Mouse (Mus musculus) midbrain, embryonic 11.5 days (tissue): ENCODE measurements around the gene Defa20. TPM values are rescaled to one million over a fixed set of nuclear protein-coding genes. Genes with fewer than 3 reads are reported as not detected.
"Not testable (repeated sequence)": the region's sequence is repeated elsewhere in the genome, so short reads cannot be mapped to it uniquely, and the experiment has no call there.

ENCODE experiments used
- ATAC-seq: fragments of 200-750 bp; cut with Nextera tagmentation; 2 replicates; pipeline ENCODE4 v1.8.0; 2017; ENCODE audit warnings: moderate TSS enrichment, moderate library complexity; ENCODE audit not compliant: low FRiP score
- DNase-seq: peaks from one replicate; pipeline ENCODE4 v3.0.0; 2015; ENCODE audit warnings: low spot score; ENCODE audit errors: missing footprints
- H3K27ac ChIP-seq: fragments of 300-500 bp; sonication (generic); 2 replicates; pipeline ENCODE4 v1.5.1; 2014; ENCODE audit warnings: low read depth, low read length
- H3K27me3 ChIP-seq: fragments of 300-500 bp; sonication (generic); 2 replicates; pipeline ENCODE4 v1.6.1; 2014; ENCODE audit warnings: mild to moderate bottlenecking, low read length, moderate library complexity, mixed read lengths; ENCODE audit not compliant: control insufficient read depth, insufficient read depth
- H3K36me3 ChIP-seq: fragments of 300-500 bp; sonication (generic); 2 replicates; pipeline ENCODE4 v1.6.1; 2014; ENCODE audit warnings: mild to moderate bottlenecking, low read length, moderate library complexity, mixed read lengths; ENCODE audit not compliant: control insufficient read depth, insufficient read depth
- H3K4me1 ChIP-seq: fragments of 300-500 bp; sonication (generic); 2 replicates; pipeline ENCODE4 v1.6.1; 2014; ENCODE audit warnings: low read length; ENCODE audit not compliant: control insufficient read depth, insufficient read depth
- H3K4me2 ChIP-seq: fragments of 300-500 bp; sonication (generic); 2 replicates; pipeline ENCODE4 v1.6.1; 2014; ENCODE audit warnings: mild to moderate bottlenecking, moderate library complexity
- H3K4me3 ChIP-seq: fragments of 300-500 bp; sonication (generic); 2 replicates; pipeline ENCODE4 v1.5.1; 2014; ENCODE audit warnings: low read depth, low read length
- H3K9ac ChIP-seq: fragments of 300-500 bp; sonication (generic); 2 replicates; pipeline ENCODE4 v1.6.1; 2014; ENCODE audit warnings: low read length
- H3K9me3 ChIP-seq: fragments of 300-500 bp; sonication (generic); 2 replicates; pipeline ENCODE4 v1.6.1; 2016; ENCODE audit warnings: low read length; ENCODE audit not compliant: control insufficient read depth
- WGBS: fragments of 180-500 bp; shearing (Covaris S2); extraction: QIAGEN DNeasy Blood & Tissue Kit; methylation state at CpG from one replicate; pipeline ENCODE4 v1.1.7; 2014; 5-methylcytosine and 5-hydroxymethylcytosine counted together
- polyA plus RNA-seq: library from polyadenylated mRNA; unstranded; fragments of >200 nt; fragmentation: Nextera tagmentation; extraction: Ambion mirVana; gene quantifications from 2 replicates; pipeline ENCODE4 v1.2.1, GENCODE M21; 2014

The Defa20 gene
- not detected in 2 replicates for polyA plus RNA-seq

DNA sequence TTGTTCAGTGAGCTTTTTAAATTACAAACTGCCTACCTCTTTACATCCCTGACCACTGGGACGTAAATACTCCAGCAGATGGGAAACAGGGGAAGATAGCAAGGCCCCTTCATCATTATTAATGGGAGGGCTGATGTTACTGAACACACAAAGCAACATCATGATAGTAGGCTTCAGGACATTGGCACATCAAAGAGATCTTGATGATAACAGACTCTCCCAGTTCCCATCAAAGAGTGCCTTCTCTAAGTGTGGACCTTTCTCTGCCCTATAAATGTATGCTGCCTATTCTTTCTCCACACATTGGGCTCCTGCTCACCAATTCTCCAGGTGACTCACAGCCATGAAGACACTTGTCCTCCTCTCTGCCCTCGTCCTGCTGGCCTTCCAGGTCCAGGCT, at the start of gene Defa20:
TSS of gene Defa20 (plus strand) at position 301 of the 400 bp plus-strand sequence.
- no CpG with 5 or more reads among the region's 2 CpGs for WGBS
- ATAC-seq, H3K27ac ChIP-seq, H3K4me2 ChIP-seq, H3K9ac ChIP-seq, DNase-seq, H3K4me1 ChIP-seq, H3K27me3 ChIP-seq, H3K4me3 ChIP-seq, H3K36me3 ChIP-seq, H3K9me3 ChIP-seq: not testable (repeated sequence)

DNA sequence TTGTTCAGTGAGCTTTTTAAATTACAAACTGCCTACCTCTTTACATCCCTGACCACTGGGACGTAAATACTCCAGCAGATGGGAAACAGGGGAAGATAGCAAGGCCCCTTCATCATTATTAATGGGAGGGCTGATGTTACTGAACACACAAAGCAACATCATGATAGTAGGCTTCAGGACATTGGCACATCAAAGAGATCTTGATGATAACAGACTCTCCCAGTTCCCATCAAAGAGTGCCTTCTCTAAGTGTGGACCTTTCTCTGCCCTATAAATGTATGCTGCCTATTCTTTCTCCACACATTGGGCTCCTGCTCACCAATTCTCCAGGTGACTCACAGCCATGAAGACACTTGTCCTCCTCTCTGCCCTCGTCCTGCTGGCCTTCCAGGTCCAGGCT, 19.7 kb downstream of the Defa20 start, which contains the start of gene Defa32:
TSS of gene Defa32 (plus strand) at position 301 of the 400 bp plus-strand sequence.
- not testable (repeated sequence) for ATAC-seq, DNase-seq, H3K27ac ChIP-seq, H3K9ac ChIP-seq, H3K9me3 ChIP-seq, H3K36me3 ChIP-seq, H3K4me3 ChIP-seq, H3K4me1 ChIP-seq, H3K27me3 ChIP-seq, H3K4me2 ChIP-seq
- no CpG with 5 or more reads among the region's 2 CpGs for WGBS

Other genes starting within 250 kb of the Defa20 start
- gene Defa27, start 193.7 kb upstream of the Defa20 start, polyA plus RNA-seq = not detected in 2 replicates
- gene Defa29, start 182.2 kb upstream of the Defa20 start, polyA plus RNA-seq = not detected in 2 replicates
- not detected in 2 replicates for gene Defa2, start 130.7 kb upstream of the Defa20 start, polyA plus RNA-seq
- not detected in 2 replicates for gene Defa33, start 117.4 kb upstream of the Defa20 start, polyA plus RNA-seq
- gene Defa36, start 81.8 kb upstream of the Defa20 start, polyA plus RNA-seq = not detected in 2 replicates
- gene Gm7849, start 52.7 kb upstream of the Defa20 start, polyA plus RNA-seq = not detected in 2 replicates
- gene Defa32, start 19.8 kb downstream of the Defa20 start, polyA plus RNA-seq = not detected in 2 replicates
- gene Defa37, start 56.1 kb downstream of the Defa20 start, polyA plus RNA-seq = not detected in 2 replicates
- gene Defa28, start 73.7 kb downstream of the Defa20 start, polyA plus RNA-seq = not detected in 2 replicates
- gene Gm7861, start 85.2 kb downstream of the Defa20 start, polyA plus RNA-seq = not detected in 2 replicates
- not detected in 2 replicates for gene Defa26, start 108.9 kb downstream of the Defa20 start, polyA plus RNA-seq
- gene Defa17, start 146.5 kb downstream of the Defa20 start, polyA plus RNA-seq = not detected in 2 replicates
- not detected in 2 replicates for gene Defa34, start 156.5 kb downstream of the Defa20 start, polyA plus RNA-seq
- not detected in 2 replicates for gene AY761184, start 194.4 kb downstream of the Defa20 start, polyA plus RNA-seq
- not detected in 2 replicates for gene Defa24, start 225.2 kb downstream of the Defa20 start, polyA plus RNA-seq